Mouse (Mus musculus) yolk sac, embryonic 10.5 days (tissue): ENCODE data around the gene Gamt.

ENCODE experiments used
- DNase-seq: peaks from one replicate; pipeline ENCODE4 v3.0.0-alpha.2; 2017; ENCODE audit warnings: low spot score

Gamt gene

DNA sequence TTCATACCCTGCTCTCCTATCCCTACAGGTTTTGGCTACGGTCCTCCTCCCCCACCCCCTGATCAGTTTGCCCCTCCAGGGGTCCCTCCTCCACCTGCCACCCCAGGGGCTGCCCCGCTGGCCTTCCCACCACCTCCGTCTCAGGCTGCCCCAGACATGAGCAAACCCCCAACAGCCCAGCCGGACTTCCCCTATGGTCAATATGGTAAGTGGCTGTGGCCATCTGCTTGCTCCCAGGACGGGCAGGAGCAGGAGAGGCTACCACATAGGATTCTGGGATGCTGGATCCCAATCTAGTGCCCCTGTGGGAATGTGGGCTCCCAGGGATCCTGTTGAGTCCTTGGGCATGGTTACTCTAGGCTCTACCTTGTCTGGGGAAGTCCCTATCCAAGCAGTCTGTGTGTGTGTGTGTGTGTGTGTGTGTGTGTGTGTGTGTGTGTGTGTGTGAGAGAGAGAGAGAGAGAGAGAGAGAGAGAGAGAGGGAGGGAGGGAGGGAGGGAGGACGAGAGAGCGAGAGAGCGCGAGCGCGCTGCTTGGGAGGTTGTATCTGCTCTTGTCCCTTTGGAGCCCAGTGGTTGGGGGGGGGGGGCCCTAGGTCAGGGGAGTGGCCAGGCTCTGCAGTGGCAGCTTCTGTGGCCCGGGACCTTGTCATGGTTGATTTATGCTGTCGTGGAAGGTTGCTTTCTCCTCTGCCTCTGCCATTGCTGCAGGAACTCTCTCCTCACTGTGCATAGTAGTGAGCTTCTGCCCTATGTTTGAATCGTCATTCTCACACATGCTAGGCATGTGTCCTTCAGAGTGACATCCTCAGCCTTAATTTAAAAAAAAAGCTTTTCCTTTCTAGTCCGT is 24.6 kb upstream of the Gamt start:
- DNase-seq, result no peak

DNA sequence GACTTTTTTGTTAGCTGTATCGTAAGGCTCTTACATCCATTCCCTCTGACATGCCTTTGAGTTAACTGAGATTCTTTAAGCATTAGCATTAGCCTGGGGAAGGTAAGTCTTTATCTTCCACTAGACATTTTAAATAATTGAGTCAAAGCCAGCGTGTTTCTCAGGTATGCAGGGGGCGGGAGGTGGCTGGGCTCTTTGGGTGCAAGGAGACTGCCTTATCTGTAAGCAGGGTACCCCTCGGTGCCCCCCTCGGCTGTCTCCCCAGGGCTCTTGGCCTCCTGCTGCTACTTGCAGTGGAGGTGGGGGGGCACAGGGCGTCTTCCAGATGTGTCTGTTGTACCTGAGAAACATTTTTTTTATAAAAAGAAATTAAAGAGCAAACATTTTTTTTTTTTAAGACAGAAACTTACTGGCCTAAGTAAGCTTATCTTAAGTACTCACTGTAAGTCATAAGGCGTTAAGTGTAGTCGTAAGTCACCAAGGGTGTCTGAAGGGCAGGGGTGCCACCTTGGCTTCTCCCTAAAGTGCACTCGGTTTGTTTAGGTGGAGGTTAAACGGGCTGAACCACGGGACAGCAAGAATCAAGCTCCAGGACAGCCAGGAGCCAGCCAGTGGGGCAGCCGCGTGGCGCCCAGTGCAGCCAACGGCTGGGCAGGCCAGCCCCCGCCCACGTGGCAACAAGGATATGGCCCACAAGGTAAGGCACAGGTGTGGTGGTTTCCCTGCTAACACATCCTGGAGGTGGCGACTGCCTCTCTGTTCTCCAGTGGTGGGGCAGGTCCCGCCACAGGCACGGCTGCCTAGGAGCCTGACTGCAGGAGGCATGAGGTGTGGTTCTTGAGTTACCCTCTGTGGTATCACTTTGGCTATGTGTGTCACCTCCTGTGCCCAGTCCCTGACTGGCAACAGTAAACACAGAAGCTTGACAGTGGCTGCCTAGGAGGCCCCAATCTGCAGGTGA is 21.9 kb upstream of the Gamt start:
- no peak for DNase-seq

DNA sequence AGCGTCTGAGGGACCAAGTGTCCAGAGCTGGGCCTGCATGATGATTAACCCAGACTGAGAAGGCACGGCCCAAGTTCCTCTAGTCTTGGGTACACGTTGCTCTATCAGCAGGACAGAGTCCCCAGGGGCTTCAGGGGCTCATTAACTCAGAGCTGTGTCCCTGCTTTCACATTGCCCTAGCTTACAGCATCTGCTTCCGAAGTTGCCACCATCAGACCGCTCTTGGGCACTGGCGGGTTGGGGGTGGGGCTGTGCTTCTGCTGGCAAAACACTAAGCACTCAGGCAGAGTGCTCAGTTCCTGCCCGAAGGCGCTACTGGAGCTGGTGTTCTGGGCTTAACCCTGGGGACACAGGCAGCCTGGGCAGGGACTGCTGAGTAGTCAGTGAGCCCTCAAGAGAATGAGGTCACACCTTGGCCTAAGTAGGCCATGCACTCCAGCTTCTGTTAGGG is 21.1 kb upstream of the Gamt start:
- peak; percentile 74 for DNase-seq

- DNase-seq, result peak; percentile 61
Observed at GRCm38 (mm10) chr10:80281304-80281703, 20.5 kb upstream of the Gamt start.

- no peak for DNase-seq
Observed at GRCm38 (mm10) chr10:80279273-80279672, 18.5 kb upstream of the Gamt start.

DNA sequence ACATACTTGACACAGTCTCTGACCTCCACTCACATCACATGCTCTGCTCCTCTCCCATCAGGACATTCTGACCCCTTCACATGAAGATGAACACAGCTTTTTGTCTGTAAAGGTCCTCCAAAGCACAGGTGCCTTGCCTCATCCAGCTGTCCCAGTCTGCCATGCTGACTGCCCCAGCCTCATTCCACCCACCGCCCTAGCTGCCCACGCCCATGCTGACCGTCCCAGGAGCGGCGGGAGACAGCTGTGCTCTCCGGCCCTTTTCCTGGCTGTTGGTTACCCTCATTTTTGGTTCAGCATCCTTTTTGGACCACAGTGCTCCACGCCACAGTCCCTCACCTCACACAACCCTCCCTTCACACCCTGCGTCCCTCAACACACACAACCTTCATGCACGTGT is 17.6 kb upstream of the Gamt start:
- no peak for DNase-seq

- DNase-seq, result peak; percentile 52
Observed at GRCm38 (mm10) chr10:80276238-80276637, 15.4 kb upstream of the Gamt start.

- no peak for DNase-seq
Observed at GRCm38 (mm10) chr10:80273847-80274246, 13.0 kb upstream of the Gamt start.

DNA sequence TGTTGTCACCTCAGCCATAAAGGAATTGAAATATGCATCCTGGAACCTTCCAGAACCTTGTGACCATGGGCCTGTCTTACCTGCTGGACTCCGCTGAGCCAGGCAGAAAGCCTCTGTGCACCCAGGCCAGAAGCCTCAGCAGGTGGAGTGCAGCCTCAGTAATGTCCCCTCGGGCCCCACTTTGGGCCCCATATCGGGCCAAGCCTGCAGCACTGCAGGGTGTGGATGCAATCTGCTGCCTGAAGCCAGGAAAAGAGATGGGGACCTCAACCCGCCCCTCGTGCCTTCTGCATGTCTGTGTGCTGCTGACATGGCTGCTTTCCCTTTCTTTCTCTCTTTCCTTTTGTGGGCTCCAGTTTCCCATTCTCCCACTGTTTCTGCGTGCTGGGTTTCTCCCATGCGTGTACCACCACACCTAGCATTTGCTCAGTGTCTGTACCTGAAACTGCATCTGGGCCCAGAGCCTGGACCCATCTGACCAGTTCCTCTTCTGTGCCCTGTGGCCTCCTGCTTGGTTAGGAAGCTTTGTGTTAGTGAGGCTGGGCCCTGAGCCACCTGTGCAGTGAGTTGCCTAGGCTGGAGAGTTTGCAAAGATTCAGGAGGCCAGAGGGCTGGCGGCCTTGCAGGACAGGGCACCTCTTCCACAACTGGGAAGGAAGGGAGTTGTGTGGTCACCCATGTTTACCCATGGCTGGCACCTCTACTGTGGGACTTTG is 11.2 kb upstream of the Gamt start:
- DNase-seq, result no peak

- DNase-seq, result no peak
Observed at GRCm38 (mm10) chr10:80271186-80271843, 10.5 kb upstream of the Gamt start.

GRCm38 (mm10) chr10:80270734-80271181 is 9.9 kb upstream of the Gamt start:
- DNase-seq, result no peak

- DNase-seq, result no peak
Observed at GRCm38 (mm10) chr10:80270099-80270498, 9.3 kb upstream of the Gamt start.

DNA sequence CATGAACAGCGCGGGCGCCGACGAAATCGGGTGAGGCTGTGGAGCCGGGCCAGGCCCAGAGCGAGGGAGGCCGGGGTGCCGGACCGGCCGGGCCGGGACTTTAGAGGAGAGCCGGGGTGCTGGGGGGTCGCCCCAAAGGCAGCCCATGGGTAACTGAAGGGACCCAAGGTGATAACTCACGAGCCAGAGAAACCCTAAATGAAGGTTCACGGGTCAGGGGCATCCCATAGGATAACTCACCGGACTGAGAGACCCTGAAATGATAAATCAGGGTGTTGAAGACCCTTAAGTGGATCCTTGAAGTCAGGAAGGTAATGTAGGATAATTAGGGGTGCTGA is 4.3 kb upstream of the Gamt start:
- no peak for DNase-seq

- DNase-seq, result peak; percentile 97
Observed at GRCm38 (mm10) chr10:80264341-80265148, 3.7 kb upstream of the Gamt start.

DNA sequence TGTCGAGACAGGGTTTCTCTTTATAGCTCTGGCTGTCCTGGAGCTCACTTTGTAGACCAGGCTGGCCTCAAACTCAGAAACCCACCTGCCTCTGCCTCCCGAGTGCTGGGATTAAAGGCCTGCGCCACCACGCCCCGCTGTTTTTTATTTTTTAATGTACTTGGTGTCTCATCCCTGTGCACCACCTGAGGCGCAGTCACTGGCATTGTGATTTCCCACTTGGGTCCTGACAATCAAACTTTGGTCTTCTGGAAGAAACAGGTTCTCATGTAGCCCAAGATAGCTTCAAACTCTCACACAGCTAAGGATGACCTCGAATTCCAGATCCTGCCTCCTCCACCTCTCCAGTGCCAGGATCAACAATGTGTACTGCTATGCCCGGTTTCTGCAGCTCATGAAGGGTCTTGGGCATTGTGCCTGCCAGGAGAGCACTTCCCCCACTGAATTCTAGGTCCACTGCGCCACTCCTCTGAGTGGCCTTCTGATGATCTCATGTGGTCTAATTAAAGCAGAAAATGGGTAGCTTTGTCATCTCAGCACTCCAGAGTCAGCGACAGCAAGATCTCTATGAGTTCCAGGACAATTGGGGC is 2.1 kb upstream of the Gamt start:
- DNase-seq, result no peak

DNA sequence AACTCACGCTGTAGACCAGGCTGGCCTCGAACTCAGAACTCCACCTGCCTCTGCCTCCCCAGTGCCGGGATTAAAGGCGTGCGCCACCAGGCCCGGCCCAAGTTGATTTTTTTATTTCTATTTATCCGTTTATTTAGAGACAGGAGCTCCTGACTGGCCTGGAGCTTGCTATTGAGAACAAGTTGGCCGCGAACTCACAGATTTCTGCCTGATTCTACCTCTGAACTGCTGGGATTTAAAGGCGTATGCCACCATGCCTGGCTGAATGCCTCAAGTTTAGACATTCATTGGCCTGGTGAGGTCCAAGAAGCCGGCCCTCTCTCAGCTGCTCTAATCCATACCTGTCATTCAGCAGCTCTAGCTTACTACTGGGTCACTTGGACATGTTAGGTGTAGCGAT is 1.4 kb upstream of the Gamt start:
- DNase-seq, result no peak

- DNase-seq, result peak; percentile 98
Observed at GRCm38 (mm10) chr10:80261585-80261968, 765 bp upstream of the Gamt start.

GRCm38 (mm10) chr10:80259861-80260641 is 761 bp downstream of the Gamt start:
- DNase-seq, result peak; percentile 43

DNA sequence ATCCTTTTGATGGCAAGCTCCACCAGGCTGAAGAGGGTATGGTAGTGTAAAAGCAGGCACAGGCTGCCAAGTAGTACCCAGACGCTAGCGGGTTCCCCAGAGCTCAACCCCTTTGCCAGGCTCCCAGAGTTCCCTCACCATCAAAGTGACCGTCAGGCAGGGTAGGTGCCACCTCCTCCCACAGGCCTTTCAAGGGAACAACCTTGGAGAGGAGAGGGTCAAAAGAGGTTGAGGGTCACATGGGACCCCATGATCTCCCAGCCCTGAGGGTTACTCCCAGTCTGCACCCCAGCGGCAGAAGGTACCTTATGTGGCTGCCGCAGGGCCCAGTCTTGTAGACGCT is 1.4 kb downstream of the Gamt start:
- no peak for DNase-seq
